Mouse (Mus musculus) c-Kit-negative CD71-positive TER-119-positive erythroid progenitor cells, embryonic 14.5 days (primary cell): ENCODE measurements around the gene Cry2.

Experiments used
- DNase-seq: peaks from one replicate; pipeline ENCODE4 v3.0.0-alpha.2; 2013; ENCODE audit warnings: low read depth, low spot score

Cry2 gene

GRCm38 (mm10) chr2:92370821-92371805, 62.7 kb downstream of the Cry2 start:
- DNase-seq, result no peak

- no peak for DNase-seq
Measured at GRCm38 (mm10) chr2:92370375-92370774, 63.5 kb downstream of the Cry2 start.

- DNase-seq, result no peak
Measured at GRCm38 (mm10) chr2:92367383-92368029, 66.3 kb downstream of the Cry2 start.

GRCm38 (mm10) chr2:92365568-92365967, 68.3 kb downstream of the Cry2 start:
- no peak for DNase-seq

DNA sequence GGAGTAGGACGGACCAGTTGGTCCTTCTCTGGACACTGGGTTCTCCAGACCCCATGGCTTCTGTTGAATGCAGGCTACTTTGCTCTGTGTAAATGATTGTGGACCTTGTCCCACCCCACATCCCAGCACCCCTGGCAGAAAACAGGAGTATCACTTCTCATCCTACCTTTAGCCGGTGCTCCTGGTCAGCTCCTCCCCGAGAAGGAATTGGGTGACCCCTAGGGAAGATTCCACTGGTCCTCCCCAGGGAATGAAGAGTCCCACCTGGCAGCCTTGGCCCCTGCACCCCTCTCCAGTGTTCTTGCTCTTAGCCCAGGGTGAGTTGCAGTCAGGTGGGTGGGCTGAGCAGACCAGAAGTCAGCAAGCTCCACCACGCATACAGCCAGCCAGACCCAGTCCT, 69.8 kb downstream of the Cry2 start:
- DNase-seq, result no peak

DNA sequence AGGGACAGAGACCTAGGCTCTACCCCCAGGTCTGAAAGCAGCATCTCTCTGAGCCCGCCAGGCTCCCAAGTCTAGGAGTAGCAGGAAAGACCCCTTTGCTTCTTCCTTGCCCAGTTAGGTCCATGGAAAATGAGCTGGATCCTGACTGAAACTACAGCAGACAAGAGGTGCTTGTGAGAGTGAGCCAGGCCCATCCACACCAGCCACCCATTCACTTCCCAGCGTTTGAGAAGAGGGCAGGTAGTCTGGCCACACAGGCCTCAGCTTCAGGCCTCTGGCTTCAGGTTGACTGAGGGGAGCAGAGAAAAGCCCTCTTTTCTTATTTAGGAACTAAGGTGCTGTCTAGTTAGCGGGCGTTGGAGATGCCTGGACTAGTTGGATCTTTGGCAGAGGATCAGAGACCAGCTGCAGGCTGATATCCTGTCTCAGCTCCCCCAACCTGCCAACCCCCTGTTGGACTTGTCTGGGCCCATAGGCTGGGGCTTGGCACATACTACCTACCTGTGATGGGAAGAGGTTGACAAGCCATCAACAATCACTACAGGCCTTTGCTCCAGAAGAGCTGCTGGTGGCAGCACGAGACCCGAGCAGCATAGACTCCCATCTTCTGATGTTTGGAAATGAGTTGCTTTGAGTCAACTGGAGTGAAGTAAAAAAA, 71.1 kb downstream of the Cry2 start:
- DNase-seq, result no peak

- no peak for DNase-seq
Measured at GRCm38 (mm10) chr2:92361795-92362194, 72.0 kb downstream of the Cry2 start.

DNA sequence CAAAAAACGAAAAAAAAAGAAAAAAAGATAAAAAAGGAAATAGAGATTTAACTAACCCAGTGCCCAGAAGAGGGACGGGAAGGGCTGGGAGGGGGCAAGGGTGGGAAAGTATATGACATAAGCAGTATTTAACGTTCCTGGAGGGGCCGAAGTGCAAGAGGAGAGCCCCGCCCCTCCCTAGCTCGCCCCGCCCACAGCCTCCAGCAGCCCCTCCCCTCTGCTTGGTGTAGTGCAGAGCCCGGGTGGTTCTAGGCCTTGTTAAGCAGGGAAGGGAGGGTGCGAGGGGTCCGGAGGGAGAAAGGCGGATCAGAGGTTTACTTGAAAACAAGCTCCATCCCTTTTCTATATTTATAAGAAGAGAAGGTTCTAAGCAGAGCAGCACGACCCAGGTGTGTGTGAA, 73.0 kb downstream of the Cry2 start:
- no peak for DNase-seq

DNA sequence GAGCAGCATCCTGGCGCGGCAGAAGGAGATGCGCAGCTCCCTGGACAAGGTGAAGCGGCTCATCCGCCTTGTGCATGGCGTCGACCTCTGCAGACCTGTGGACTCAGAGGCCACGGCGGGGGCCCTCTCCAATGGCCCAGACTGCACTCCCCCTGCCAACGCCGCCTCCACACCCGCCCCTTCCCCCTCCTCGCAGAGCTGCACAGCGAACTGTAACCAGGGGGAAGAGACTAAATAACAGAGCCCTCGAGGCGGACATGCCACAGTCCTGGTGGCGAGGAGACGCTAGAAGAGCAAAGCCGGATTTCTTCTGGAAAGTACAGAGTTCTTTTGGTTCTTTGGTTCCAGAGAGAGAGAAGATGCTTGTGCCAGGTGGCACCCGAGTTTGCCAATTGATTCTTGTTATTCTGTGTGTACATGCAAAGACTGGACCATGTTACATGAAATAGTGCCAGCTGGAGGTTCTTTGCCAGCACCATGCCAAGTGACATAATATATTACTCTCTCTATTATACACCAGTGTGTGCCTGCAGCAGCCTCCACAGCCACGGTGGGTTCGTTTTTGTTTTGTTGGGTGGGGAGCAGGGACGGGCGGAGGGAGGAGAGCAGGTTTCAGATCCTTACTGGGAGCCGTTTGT, 73.5 kb downstream of the Cry2 start:
- DNase-seq, result no peak

GRCm38 (mm10) chr2:92359301-92359700, 74.5 kb downstream of the Cry2 start:
- DNase-seq, result no peak

DNA sequence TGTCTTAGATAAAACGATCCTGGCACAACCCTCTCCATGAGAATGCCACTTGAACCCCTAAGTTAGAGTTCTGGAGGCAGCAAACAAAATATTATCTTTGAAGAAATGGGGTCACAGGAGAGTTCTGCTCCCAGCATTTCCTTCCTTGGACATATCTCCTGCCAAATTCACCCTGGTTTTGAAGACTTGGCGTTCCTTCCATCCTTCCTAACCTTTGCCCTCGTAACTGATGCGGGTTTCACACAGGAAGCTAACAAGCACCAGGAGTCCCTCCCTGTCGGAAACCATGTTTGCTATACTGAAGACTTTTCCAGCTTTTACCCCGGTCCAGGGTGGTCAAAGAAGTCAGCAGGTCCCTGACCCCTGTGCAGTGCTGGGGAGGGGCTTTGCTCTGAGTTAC, 79.6 kb downstream of the Cry2 start:
- no peak for DNase-seq
